Mouse (Mus musculus) small intestine, adult 2 months (tissue): Measurements from ENCODE around the gene Wdfy4.

Experiments used
- CTCF ChIP-seq: fragments of 200-500 bp; IDR thresholded peaks from 2 replicates; pipeline ENCODE4 v1.5.1; 2012; ENCODE audit warnings: low read depth, mild to moderate bottlenecking, control low read depth, inconsistent platforms, low read length, moderate library complexity, mixed read lengths; ENCODE audit not compliant: insufficient replicate concordance, insufficient read length; ENCODE audit errors: extremely low read depth
- POLR2A ChIP-seq: fragments of 200-500 bp; IDR thresholded peaks from 2 replicates; pipeline ENCODE4 v1.6.1; 2012; ENCODE audit warnings: low read depth, mild to moderate bottlenecking, control low read depth, inconsistent platforms, low read length, moderate library complexity

DNA sequence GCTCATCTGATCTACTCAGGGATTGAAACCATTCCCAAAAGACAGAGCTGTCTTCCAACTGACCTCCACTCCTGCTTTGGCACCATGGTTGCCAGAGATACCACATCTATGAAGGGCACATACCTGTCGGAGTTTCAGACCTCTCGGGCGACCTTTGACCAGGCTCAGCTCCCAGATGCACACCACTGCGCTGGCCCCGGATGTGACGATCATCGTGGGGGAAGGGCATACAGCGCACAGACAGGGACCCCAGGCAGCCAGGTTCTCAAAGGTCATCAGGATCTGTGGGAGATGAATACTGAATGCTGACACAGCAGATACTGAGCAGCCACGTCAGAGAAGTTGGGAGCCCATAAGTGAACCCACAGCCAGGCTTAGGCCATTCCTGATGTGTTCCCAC is 214.6 kb downstream of the Wdfy4 start:
- TF ChIP-seq POLR2A, result no peak
- no peak for TF ChIP-seq CTCF
